Mouse (Mus musculus): ENCODE measurements around the gene Keg1. TPM values are rescaled to one million over a fixed set of nuclear protein-coding genes. Genes with fewer than 3 reads are reported as not detected.
"Not testable (repeated sequence)": the region's sequence is repeated elsewhere in the genome, so short reads cannot be mapped to it uniquely, and the experiment has no call there.

Gene Keg1
- total RNA-seq (2022) = not detected

DNA sequence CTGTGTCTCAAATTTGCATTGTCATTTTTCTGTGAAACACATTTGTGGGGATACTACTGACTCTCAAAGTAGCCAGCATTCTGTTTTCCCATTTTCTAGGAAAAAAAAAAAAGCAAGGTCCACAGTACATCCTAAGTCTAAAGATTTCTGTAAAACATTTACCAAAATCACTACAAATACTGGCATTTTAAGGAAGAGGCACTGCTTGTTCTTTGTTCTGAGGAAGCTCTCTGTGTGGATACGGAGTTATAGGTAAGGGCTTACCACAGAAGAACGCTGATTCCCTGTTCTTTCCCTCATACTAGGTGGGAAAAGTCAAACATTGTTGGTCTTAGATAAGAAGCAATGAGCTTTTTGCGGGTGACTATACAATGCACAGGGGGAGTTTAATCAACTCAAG lies at the start of gene Keg1:
TSS of gene Keg1 (plus strand) at position 197 of the 400 bp plus-strand sequence.
- DNase-seq (ENCODE audit: low spot score in 2 of 2) = no peak

GRCm38 (mm10) chr19:12649511-12649910 lies 46.1 kb upstream of the Keg1 start:
- DNase-seq (ENCODE audit: low spot score in 2 of 2) = no peak

DNA sequence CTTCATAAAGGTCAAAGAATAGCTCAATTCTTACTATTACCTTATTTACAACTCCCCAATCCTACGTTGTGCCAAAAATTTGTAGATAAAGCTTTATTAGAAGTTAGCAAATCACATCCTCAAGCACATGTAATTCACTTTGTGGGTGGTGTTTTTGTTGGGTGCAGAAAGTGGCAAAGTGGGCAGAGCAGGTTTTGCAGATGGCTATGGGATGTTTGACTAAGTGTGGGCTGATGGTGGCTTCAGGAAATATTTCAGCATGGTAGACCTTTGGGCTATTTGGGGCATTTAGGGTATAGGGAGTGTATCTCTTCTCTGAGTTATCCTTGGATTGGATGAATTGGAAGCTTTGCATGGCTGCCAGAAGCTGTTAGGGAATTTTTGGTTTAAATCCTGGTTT lies 29.4 kb upstream of the Keg1 start:
- DNase-seq (ENCODE audit: low spot score in 2 of 2) = no peak

DNA sequence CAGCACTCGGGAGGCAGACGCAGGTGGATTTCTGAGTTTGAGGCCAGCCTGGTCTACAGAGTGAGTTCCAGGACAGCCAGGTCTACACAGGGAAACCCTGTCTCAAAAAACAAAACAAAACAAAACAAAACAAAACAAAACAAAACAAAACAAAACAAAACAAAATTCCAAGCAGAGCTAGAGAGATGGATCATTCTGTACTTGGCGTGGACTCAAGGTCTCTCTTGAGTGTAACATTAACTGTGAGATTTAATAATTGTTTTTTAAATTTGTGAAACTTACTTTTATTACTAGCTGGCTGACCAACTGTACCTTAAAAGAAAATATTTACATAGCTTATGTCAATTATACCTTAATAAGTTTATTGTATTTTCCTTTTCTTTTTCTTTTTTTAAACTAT lies 27.0 kb upstream of the Keg1 start:
- DNase-seq (ENCODE audit: low spot score in 2 of 2) = not testable (repeated sequence)

DNA sequence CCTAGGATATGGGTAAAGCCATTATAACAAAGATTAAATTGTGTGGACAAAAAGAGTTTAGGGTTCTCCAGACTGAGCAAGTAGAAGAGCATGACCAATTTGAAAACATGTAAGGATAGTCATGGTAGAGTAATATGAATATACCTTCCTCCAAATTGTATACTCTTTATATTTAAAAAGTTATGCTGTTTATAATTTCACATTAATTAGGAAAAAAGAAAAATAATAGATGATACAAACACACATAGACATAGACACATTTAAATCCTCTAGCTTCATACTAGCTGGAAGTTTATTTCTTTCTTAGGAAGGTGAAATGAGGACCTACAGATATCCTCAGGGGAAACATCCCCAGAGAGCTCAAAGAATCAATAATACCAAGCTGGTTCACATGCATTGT lies 25.4 kb upstream of the Keg1 start, which contains the start of gene Olfr1442:
TSS of gene Olfr1442 (plus strand) at position 301 of the 400 bp plus-strand sequence.
- DNase-seq (ENCODE audit: low spot score in 2 of 2) = no peak

DNA sequence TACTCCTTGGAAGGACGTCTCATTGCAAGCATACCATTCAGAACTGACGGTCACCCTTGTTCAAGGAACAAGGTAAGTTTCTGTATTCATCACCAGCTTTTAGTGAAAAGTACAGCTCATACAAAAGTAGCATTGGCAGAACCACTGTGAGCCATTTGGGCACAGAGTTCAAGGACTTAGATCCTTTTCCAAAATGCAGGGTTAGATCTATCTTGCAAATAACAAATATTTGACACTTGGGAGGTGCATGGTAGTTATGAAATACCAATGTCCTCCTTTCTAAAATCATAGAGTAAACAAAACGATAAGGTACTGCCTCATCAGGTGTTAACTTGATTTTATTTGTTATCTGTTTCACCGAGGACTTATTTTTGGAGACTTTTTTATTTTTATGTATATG lies 24.5 kb upstream of the Keg1 start:
- DNase-seq (ENCODE audit: low spot score in 2 of 2) = no peak

- no peak for DNase-seq (ENCODE audit: low spot score in 2 of 2)
Measured at GRCm38 (mm10) chr19:12677812-12678211, 17.8 kb upstream of the Keg1 start, which contains the start of gene Olfr1443. TSS of gene Olfr1443 (plus strand) at chr19:12678112.

- DNase-seq (ENCODE audit: low spot score in 2 of 2) = no peak
Measured at GRCm38 (mm10) chr19:12684638-12685037, 10.9 kb upstream of the Keg1 start.

GRCm38 (mm10) chr19:12685231-12685630 lies 10.4 kb upstream of the Keg1 start:
- no peak for DNase-seq (ENCODE audit: low spot score in 2 of 2)

DNA sequence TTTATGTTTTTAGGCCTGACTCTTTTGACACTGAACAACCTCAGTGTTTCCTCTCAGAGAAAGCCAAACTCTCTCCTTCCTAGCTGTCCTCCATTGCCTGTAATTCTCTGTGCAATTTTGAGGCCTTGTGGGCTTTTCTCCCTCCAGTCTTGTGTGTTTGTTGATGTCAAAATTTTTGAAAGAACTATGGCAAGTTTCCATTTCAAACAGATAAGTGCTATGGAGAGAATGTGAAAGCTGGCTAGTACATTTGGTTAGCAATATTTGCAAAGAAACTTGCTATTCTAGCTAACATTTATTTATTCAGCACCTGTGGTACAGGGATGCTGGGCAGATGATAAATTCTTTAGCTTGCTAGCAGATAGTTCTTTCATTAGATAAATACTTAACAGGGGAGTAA lies 635 bp downstream of the Keg1 start:
- no peak for DNase-seq (ENCODE audit: low spot score in 2 of 2)

DNA sequence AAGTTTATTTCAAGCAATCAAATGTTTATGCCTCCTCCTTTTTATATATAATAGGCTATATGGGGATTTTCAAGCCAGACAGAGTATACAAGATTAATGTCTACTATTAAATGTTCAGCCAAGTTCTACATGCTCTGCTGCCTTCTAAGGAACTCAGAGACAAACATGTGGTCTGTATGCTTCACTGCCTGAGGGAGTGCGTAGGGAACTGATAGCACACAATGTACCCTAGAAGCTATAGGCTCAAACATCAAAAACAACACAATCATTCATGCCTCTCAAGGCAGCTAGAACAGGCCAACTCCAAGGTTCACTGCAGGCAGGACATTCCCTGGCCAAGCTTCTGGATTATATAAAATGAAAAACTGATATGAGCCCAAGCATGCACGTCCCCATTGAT lies 12.9 kb downstream of the Keg1 start:
- no peak for DNase-seq (ENCODE audit: low spot score in 2 of 2)

DNA sequence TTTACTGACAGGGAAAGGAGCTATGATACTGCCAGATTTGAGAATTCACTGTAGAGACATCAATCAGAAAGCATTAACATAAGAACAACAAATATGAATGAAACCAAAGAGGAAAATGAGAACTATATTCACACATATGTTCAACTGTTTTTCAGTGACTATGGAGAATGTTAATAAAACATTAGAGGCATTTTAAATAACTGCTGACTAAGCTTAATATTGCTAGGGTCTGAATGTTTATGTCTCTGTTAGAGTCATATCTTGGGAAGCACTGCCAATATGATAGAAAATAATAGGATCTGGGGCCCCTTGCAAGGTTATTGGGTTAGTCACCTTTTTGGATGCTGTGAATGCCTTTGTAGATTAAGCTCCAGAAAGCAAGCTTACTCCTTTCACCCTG lies 13.4 kb downstream of the Keg1 start:
- no peak for DNase-seq (ENCODE audit: low spot score in 2 of 2)

- no peak for DNase-seq (ENCODE audit: low spot score in 2 of 2)
Measured at GRCm38 (mm10) chr19:12719189-12719588, 23.6 kb downstream of the Keg1 start.

- DNase-seq (ENCODE audit: low spot score in 2 of 2) = no peak
Measured at GRCm38 (mm10) chr19:12720463-12720862, 24.9 kb downstream of the Keg1 start.

GRCm38 (mm10) chr19:12720919-12721318 lies 25.3 kb downstream of the Keg1 start:
- not testable (repeated sequence) for DNase-seq (ENCODE audit: low spot score in 2 of 2)

DNA sequence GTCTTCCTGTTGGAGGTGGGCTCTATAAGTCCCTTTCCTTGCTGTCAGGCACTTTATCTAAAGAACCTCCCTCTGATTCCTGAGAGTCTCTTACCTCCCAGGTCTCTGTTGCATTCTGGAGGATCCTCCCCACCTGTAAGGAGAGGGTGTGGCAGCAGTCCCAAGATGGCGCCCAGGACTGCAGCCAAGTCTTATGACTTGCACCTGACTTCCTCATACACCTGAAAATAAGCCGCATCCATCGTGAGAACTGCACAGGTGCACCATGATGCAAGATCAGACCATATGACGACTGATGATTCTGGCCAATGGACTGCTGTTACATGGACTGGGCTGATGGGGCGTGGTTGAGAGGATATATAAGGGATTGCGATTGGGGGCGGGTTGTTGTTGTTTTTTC lies 26.0 kb downstream of the Keg1 start:
- not testable (repeated sequence) for DNase-seq (ENCODE audit: low spot score in 2 of 2)

DNA sequence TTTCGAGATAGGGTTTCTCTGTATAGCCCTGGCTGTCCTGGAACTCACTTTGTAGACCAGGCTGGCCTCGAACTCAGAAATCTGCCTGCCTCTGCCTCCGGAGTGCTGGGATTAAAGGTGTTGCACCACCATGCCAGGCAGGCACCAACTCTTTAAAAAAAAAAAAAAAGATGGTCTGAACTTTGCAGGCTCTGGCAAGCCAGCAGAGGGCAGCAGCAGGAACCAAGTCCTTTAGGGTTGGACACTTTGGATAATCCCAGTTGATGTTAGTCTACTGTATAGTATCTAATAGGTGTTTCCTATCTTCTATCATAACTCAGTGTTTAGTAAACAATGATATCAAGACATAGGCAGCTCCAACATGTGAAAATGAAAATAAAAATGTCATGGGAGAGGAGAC lies 26.7 kb downstream of the Keg1 start:
- DNase-seq (ENCODE audit: low spot score in 2 of 2) = peak in 1 of 2 experiments; percentile 5

GRCm38 (mm10) chr19:12725851-12726250 lies 30.3 kb downstream of the Keg1 start:
- no peak for DNase-seq (ENCODE audit: low spot score in 2 of 2)

DNA sequence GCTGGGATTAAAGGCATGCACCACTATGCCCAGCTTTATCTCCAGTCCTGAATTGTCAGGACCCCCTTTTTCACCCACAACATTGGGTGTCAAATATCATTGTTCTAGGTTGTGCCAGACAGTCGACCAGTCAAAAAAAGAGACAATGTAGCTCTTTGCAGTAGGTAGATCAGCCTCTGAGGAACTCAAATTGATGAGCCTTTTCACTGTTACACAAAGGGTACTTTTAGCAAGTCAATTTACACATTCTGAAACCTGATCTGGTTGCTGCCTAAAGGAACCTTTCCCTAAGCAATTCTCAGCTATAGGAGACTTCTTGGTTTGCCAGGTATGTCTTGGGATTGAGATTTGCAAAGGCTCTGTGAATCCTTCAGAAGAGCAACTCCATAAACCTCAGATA lies 35.5 kb downstream of the Keg1 start:
- no peak for DNase-seq (ENCODE audit: low spot score in 2 of 2)

DNA sequence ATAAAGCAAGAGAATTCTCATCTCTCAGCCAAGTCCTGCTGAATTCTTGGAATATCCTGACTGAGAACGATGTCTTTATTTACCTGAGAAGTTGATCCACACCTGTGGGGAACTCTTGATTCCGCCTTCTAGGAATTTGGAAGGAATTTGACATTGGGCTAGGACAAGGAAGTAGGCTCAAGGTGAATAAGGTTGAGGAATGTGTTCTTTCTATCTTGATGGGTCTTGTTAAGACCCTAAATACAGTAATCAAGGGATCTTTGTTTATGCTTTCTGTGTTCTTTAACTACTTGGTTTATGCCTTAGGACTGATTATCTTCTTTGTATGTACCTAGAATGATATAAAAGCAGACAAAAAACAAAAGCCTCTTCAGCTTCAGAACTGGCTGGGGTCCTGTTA lies 36.4 kb downstream of the Keg1 start:
- no peak for DNase-seq (ENCODE audit: low spot score in 2 of 2)

- no peak for DNase-seq (ENCODE audit: low spot score in 2 of 2)
Measured at GRCm38 (mm10) chr19:12756286-12756685, 60.7 kb downstream of the Keg1 start.

GRCm38 (mm10) chr19:12758936-12759478 lies 63.4 kb downstream of the Keg1 start:
- DNase-seq (ENCODE audit: low spot score in 2 of 2) = no peak

DNA sequence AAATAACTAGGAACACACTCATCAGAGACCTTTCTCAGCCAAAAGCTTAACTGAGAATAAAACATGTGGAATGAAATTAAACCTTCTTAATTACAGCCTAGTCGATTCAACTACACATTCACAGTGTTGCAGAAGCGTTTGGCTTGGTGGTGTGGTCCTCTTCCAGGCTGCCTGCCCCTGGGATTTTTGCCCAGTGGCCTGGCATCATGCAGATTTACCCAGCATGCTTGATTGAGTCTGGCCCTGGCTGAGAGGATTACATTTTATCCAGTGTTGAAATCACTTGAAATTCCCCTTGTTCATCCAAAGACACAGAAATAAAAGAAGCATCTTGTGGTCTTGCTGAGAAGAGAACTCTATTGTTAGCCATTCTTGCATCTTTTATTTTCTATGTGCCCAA lies 64.1 kb downstream of the Keg1 start:
- peak in 1 of 2 experiments; percentile 27 for DNase-seq (ENCODE audit: low spot score in 2 of 2)

All from gastrocnemius, adult 8-10 months (tissue).